Mouse (Mus musculus) embryonic facial prominence, embryonic 13.5 days (tissue): ENCODE data around the gene Ppp1ca. TPM values are rescaled to one million over a fixed set of nuclear protein-coding genes. Genes with fewer than 3 reads are reported as not detected.

Experiments
- ATAC-seq: fragments of 200-750 bp; cut with Nextera tagmentation; 2 replicates; pipeline ENCODE4 v1.8.0; 2017; ENCODE audit warnings: low read depth; ENCODE audit not compliant: insufficient number of reproducible peaks, insufficient read depth, low FRiP score, low TSS enrichment
- H3K27ac ChIP-seq: fragments of 300-500 bp; sonication (generic); 2 replicates; pipeline ENCODE4 v1.5.1; 2015; ENCODE audit warnings: moderate library complexity, mild to moderate bottlenecking, inconsistent platforms
- H3K27me3 ChIP-seq: fragments of 300-500 bp; sonication (generic); 2 replicates; pipeline ENCODE4 v1.6.1; 2015; ENCODE audit warnings: mild to moderate bottlenecking, inconsistent platforms
- H3K36me3 ChIP-seq: fragments of 300-500 bp; sonication (generic); 2 replicates; pipeline ENCODE4 v1.6.1; 2015; ENCODE audit warnings: mild to moderate bottlenecking, inconsistent platforms
- H3K4me1 ChIP-seq: fragments of 300-500 bp; sonication (generic); 2 replicates; pipeline ENCODE4 v1.6.1; 2015; ENCODE audit warnings: inconsistent platforms
- H3K4me2 ChIP-seq: fragments of 300-500 bp; sonication (generic); 2 replicates; pipeline ENCODE4 v1.6.1; 2015; ENCODE audit warnings: moderate library complexity, mild to moderate bottlenecking, inconsistent platforms
- H3K4me3 ChIP-seq: fragments of 300-500 bp; sonication (generic); 2 replicates; pipeline ENCODE4 v1.5.1; 2015; ENCODE audit warnings: mild to moderate bottlenecking, inconsistent platforms
- H3K9ac ChIP-seq: fragments of 300-500 bp; sonication (generic); 2 replicates; pipeline ENCODE4 v1.6.1; 2015; ENCODE audit warnings: mild to moderate bottlenecking, inconsistent platforms
- H3K9me3 ChIP-seq: fragments of 300-500 bp; sonication (generic); 2 replicates; pipeline ENCODE4 v1.6.1; 2016; ENCODE audit warnings: inconsistent platforms
- WGBS: fragments of 180-500 bp; shearing (Covaris S2); methylation state at CpG from one replicate; pipeline ENCODE4 v1.1.7; 2015; ENCODE audit warnings: mixed read lengths; 5-methylcytosine and 5-hydroxymethylcytosine counted together
- polyA plus RNA-seq: library from polyadenylated mRNA; unstranded; fragments of >200 nt; fragmentation: Nextera tagmentation; extraction: Ambion mirVana; gene quantifications from 2 replicates; pipeline ENCODE4 v1.2.1, GENCODE M21; 2015

The Ppp1ca gene
- polyA plus RNA-seq, 1 experiment from 2014 or later = 789 TPM

GRCm38 (mm10) chr19:4228891-4229290, 37.0 kb downstream of the Ppp1ca start:
- H3K4me1 ChIP-seq = peaks cover 26% of the 10 kb centered on the region
- 73% methylated on average over 4 of the region's 4 CpGs for WGBS
- H3K36me3 ChIP-seq = no peaks in the 10 kb centered on the region

GRCm38 (mm10) chr19:4229451-4230076, 37.7 kb downstream of the Ppp1ca start:
- ATAC-seq = no peak
- no peaks in the 10 kb centered on the region for H3K9me3 ChIP-seq
- H3K27me3 ChIP-seq = peaks cover 10% of the 10 kb centered on the region
- H3K36me3 ChIP-seq = no peaks in the 10 kb centered on the region
- no peak overlapping the region for H3K4me2 ChIP-seq
- WGBS = 29% methylated on average over 9 of the region's 9 CpGs
- H3K4me1 ChIP-seq = peaks cover 26% of the 10 kb centered on the region
- peak overlapping the region; percentile 49; the same call in 1 of the 2 replicates for H3K9ac ChIP-seq
- no peak overlapping the region for H3K27ac ChIP-seq
- no peak overlapping the region for H3K4me3 ChIP-seq

More at GRCm38 (mm10) chr19:4228891-4229290, 37.0 kb downstream of the Ppp1ca start:
- Histone ChIP-seq H3K27ac (no peak overlapping the region), H3K4me3 (no peak overlapping the region), H3K4me2 (no peak overlapping the region), H3K9me3 (no peaks in the 10 kb centered on the region), H3K27me3 (peaks cover 10% of the 10 kb centered on the region), H3K9ac (no peak overlapping the region)
- no peak for ATAC-seq

GRCm38 (mm10) chr19:4230415-4230814, 38.5 kb downstream of the Ppp1ca start:
- 68% methylated on average over 8 of the region's 8 CpGs for WGBS
- Histone ChIP-seq H3K4me3 (no peak overlapping the region), H3K9ac (no peak overlapping the region), H3K36me3 (no peaks in the 10 kb centered on the region), H3K4me1 (peaks cover 26% of the 10 kb centered on the region), H3K4me2 (no peak overlapping the region), H3K9me3 (no peaks in the 10 kb centered on the region), H3K27ac (no peak overlapping the region), H3K27me3 (peaks cover 10% of the 10 kb centered on the region)
- no peak for ATAC-seq

- Histone ChIP-seq H3K36me3 (no peaks in the 10 kb centered on the region), H3K4me3 (peak within 1 kb of the TSS; percentile 58), H3K9me3 (no peaks in the 10 kb centered on the region), H3K27me3 (peaks cover 10% of the 10 kb centered on the region), H3K4me2 (peak within 1 kb of the TSS; percentile 80), H3K4me1 (peaks cover 26% of the 10 kb centered on the region), H3K9ac (peak within 1 kb of the TSS; percentile 72), H3K27ac (peak within 1 kb of the TSS; percentile 44; the same call in 1 of the 2 replicates)
- 11% methylated on average over 26 of the region's 26 CpGs for WGBS
- ATAC-seq = peak; percentile 79
Measured at GRCm38 (mm10) chr19:4231253-4232185, 39.7 kb downstream of the Ppp1ca start, which contains the start of gene Pold4. TSS of gene Pold4 (plus strand) at chr19:4231899.

DNA sequence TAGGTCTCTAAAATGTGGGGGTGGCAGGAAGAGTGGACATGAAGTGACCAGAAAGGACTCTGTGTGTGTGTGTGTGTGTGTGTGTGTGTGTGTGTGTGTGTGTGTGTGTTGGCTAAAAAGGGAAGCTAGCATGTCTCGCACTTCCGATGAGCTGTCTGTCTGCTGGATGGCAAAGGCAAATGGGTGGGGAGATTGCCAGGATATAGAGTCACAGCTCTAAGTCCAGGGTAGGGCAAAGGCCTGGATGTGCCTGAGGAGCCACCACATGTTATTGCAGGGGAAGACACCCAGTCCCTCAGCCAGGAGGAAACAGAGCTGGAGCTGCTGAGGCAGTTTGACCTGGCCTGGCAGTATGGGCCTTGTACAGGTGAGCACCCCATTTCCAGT, 40.3 kb downstream of the Ppp1ca start:
- H3K4me2 ChIP-seq = peak overlapping the region; percentile 80
- 50% methylated on average over 1 of the region's 2 CpGs for WGBS
- H3K9me3 ChIP-seq = no peaks in the 10 kb centered on the region
- peaks cover 10% of the 10 kb centered on the region for H3K27me3 ChIP-seq
- H3K27ac ChIP-seq = peak overlapping the region; percentile 44; the same call in 1 of the 2 replicates
- no peak for ATAC-seq
- H3K36me3 ChIP-seq = no peaks in the 10 kb centered on the region
- H3K4me3 ChIP-seq = peak overlapping the region; percentile 58
- H3K9ac ChIP-seq = peak overlapping the region; percentile 72
- peaks cover 26% of the 10 kb centered on the region for H3K4me1 ChIP-seq

- H3K27me3 ChIP-seq = peaks cover 10% of the 10 kb centered on the region
- H3K27ac ChIP-seq = no peak overlapping the region
- H3K4me2 ChIP-seq = peak overlapping the region; percentile 80
- 85% methylated on average over 7 of the region's 7 CpGs for WGBS
- peak overlapping the region; percentile 58; the same call in 1 of the 2 replicates for H3K4me3 ChIP-seq
- peak overlapping the region; percentile 72 for H3K9ac ChIP-seq
- no peaks in the 10 kb centered on the region for H3K9me3 ChIP-seq
- peaks cover 25% of the 10 kb centered on the region for H3K4me1 ChIP-seq
- ATAC-seq = no peak
- no peaks in the 10 kb centered on the region for H3K36me3 ChIP-seq
Measured at GRCm38 (mm10) chr19:4232651-4233050, 40.8 kb downstream of the Ppp1ca start.

- H3K4me2 ChIP-seq = no peak overlapping the region
- no peaks in the 10 kb centered on the region for H3K9me3 ChIP-seq
- 73% methylated on average over 4 of the region's 4 CpGs for WGBS
- no peak for ATAC-seq
- no peak overlapping the region for H3K27ac ChIP-seq
- peaks cover 13% of the 10 kb centered on the region for H3K4me1 ChIP-seq
- no peak overlapping the region for H3K9ac ChIP-seq
- H3K27me3 ChIP-seq = peaks cover 6% of the 10 kb centered on the region; the same call in 1 of the 2 replicates
- H3K36me3 ChIP-seq = no peaks in the 10 kb centered on the region
- no peak overlapping the region for H3K4me3 ChIP-seq
Measured at GRCm38 (mm10) chr19:4234548-4234947, 42.7 kb downstream of the Ppp1ca start.

GRCm38 (mm10) chr19:4240247-4240668, 48.4 kb downstream of the Ppp1ca start:
- H3K9ac ChIP-seq = no peak overlapping the region
- ATAC-seq = no peak
- H3K36me3 ChIP-seq = no peaks in the 10 kb centered on the region
- H3K4me2 ChIP-seq = no peak overlapping the region
- no peaks in the 10 kb centered on the region for H3K9me3 ChIP-seq
- H3K27me3 ChIP-seq = no peaks in the 10 kb centered on the region
- no peak overlapping the region for H3K4me3 ChIP-seq
- H3K4me1 ChIP-seq = no peaks in the 10 kb centered on the region
- no peak overlapping the region for H3K27ac ChIP-seq
- 45% methylated on average over 8 of the region's 8 CpGs for WGBS

DNA sequence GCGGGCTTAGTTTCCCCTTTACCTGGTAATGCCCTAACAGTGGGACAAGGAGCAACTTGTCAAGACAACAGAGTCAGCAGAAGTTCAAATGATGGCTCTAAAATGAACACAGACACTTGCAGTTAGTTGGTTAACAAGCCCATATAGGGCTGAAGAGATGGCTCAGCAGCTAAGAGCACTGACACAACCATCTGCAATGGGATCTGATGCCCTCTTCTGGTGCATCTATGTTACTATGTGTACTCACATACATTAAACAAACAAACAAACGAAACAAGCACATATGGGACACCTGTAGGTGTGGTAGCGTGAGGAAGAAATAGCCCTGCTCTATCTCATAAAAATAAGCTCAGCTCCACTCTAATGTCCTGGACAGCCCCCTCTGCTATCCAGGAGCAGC, 50.6 kb downstream of the Ppp1ca start:
- H3K9me3 ChIP-seq = no peaks in the 10 kb centered on the region

GRCm38 (mm10) chr19:4244775-4245174, 52.9 kb downstream of the Ppp1ca start:
- no peak for ATAC-seq
- H3K36me3 ChIP-seq = no peaks in the 10 kb centered on the region
- no peaks in the 10 kb centered on the region for H3K9me3 ChIP-seq
- H3K27ac ChIP-seq = no peak overlapping the region
- no peaks in the 10 kb centered on the region for H3K4me1 ChIP-seq
- no peak overlapping the region for H3K9ac ChIP-seq
- 83% methylated on average over 6 of the region's 6 CpGs for WGBS
- H3K4me3 ChIP-seq = no peak overlapping the region
- no peaks in the 10 kb centered on the region for H3K27me3 ChIP-seq
- H3K4me2 ChIP-seq = no peak overlapping the region

More for the DNA sequence above, 50.6 kb downstream of the Ppp1ca start:
- Histone ChIP-seq H3K27me3 (no peaks in the 10 kb centered on the region), H3K36me3 (no peaks in the 10 kb centered on the region), H3K4me1 (no peaks in the 10 kb centered on the region), H3K4me3 (no peak overlapping the region), H3K4me2 (no peak overlapping the region), H3K9ac (no peak overlapping the region), H3K27ac (no peak overlapping the region)
- WGBS = 66% methylated on average over 3 of the region's 3 CpGs
- ATAC-seq = no peak
